Mouse (Mus musculus) naive thymus-derived CD4-positive, alpha-beta T cell, adult 5 months (primary cell): ENCODE results near the gene Gfod1. TPM values are rescaled to one million over a fixed set of nuclear protein-coding genes. Genes with fewer than 3 reads are reported as not detected.

ENCODE experiments used
- polyA plus RNA-seq: library from polyadenylated mRNA; unstranded; fragments of 100-300 nt; shearing (Covaris generic); gene quantifications from one replicate; pipeline ENCODE4 v1.2.1, GENCODE M21; 2017

Gene Gfod1
- 4.9 TPM for polyA plus RNA-seq

GRCm38 (mm10) chr13:43304018-43304431 lies at the start of gene Gfod1:
Gfod1 (minus strand) TSS chr13:43304172.

GRCm38 (mm10) chr13:43171020-43171710 lies 132.8 kb downstream of the Gfod1 start, which contains the start of gene Tbc1d7:
Tbc1d7 (minus strand) TSS chr13:43171501.

Other genes with a start within 250 kb of the Gfod1 start
- gene Tbc1d7, start 132.7 kb downstream of the Gfod1 start, polyA plus RNA-seq, result 3.0 TPM
- gene Sirt5, start 61.3 kb upstream of the Gfod1 start, polyA plus RNA-seq, result 9.1 TPM
- gene Nol7, start 94.2 kb upstream of the Gfod1 start, polyA plus RNA-seq, result 179 TPM
- 185 TPM for gene Ranbp9, start 177.1 kb upstream of the Gfod1 start, polyA plus RNA-seq